ENCODE assay signal across 15 mouse cellular contexts in the genomic region with DNA sequence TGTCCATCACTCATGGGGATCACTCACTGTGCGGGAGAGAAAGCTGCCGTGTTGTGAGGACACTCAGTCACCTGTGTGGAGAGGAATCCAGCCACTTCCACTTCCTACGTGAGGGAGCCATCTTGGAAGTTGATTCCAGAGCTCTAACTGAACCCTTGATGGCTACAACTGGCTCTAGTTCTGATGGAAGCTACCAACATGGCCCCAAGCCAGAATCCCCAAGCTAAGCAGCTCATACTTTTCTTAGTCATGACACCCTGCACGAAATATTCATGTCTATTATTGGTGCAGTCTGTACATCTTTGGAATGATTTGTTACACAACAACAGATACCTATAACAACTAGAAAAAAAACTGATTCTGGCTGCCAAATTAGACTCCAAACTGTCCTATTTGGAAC.
"Had no signal": no experiment of that assay in that cellular context is flagged by ENCODE, and none has a peak within 500 bp of the region (broad histone marks: within the 10 kb centered on the region; RNA-seq: fewer than 3 reads in every experiment).

No protein-coding gene starts in this region.

- H3K4me2 ChIP-seq: limb, embryonic 12.5 days; limb, embryonic 15.5 days; liver, embryonic 11.5 days had no signal

- H3K27ac ChIP-seq: limb, embryonic 12.5 days; limb, embryonic 15.5 days; liver, embryonic 14.5 days; macrophage had no signal

- H3K36me3 ChIP-seq: limb, embryonic 12.5 days; limb, embryonic 15.5 days had no signal

- H3K4me1 ChIP-seq: limb, embryonic 12.5 days had no signal

- H3K27me3 ChIP-seq: limb, embryonic 12.5 days; limb, embryonic 15.5 days had no signal

- H3K9ac ChIP-seq: limb, embryonic 12.5 days; limb, embryonic 15.5 days; liver, embryonic 14.5 days; liver, postnatal 0 days had no signal

- DNase-seq: kidney, adult 18-20 months; kidney, adult 9 months; kidney, postnatal 14 days; kidney, postnatal 4 days; left cerebral cortex, postnatal 4 days; liver, postnatal 0 days; midbrain, embryonic 14.5 days; thymus, adult 2 months; thymus, postnatal 14 days; thymus, postnatal 4 days had no signal

- ATAC-seq: liver, postnatal 0 days had no signal

- H3K4me3 ChIP-seq: limb, embryonic 12.5 days; limb, embryonic 15.5 days had no signal

- H3K9me3 ChIP-seq: limb, embryonic 15.5 days had no signal
